Mouse (Mus musculus): ENCODE results near the gene Cyp2t4. TPM values are rescaled to one million over a fixed set of nuclear protein-coding genes. Genes with fewer than 3 reads are reported as not detected.

The Cyp2t4 gene
- polyA plus RNA-seq, 1 experiment from 2014 or later = not detected

GRCm38 (mm10) chr7:27124969-27125368 is 28.5 kb upstream of the Cyp2t4 start:
- no peaks in the 10 kb centered on the region for H3K4me1 ChIP-seq (ENCODE audit: control insufficient read depth, insufficient read depth, low read length)
- H3K4me2 ChIP-seq (replicated peaks; ENCODE audit: low read depth, low read length) = no peak overlapping the region
- ATAC-seq (ENCODE audit: insufficient number of reproducible peaks, insufficient read depth, low FRiP score, low read depth) = no peak
- no peaks in the 10 kb centered on the region for H3K36me3 ChIP-seq (ENCODE audit: control insufficient read depth, insufficient read depth, low read length)
- H3K27me3 ChIP-seq (ENCODE audit: control insufficient read depth, insufficient read depth, low read length) = no peaks in the 10 kb centered on the region
- no peak overlapping the region for H3K4me3 ChIP-seq (ENCODE audit: low read depth, low read length)
- H3K9me3 ChIP-seq (ENCODE audit: control insufficient read depth, low read depth, low read length) = no peaks in the 10 kb centered on the region
- H3K9ac ChIP-seq (replicated peaks; ENCODE audit: low read depth, low read length) = no peak overlapping the region
- WGBS = 83% methylated on average over 4 of the region's 4 CpGs
- H3K27ac ChIP-seq (ENCODE audit: low read length) = no peak overlapping the region

GRCm38 (mm10) chr7:27128162-27128561 is 25.4 kb upstream of the Cyp2t4 start:
- ATAC-seq (ENCODE audit: insufficient number of reproducible peaks, insufficient read depth, low FRiP score, low read depth) = peak; percentile 54; the same call in 1 of the 2 replicates
- 45% methylated on average over 3 of the region's 3 CpGs for WGBS
- Histone ChIP-seq H3K27ac (ENCODE audit: low read length) (no peak overlapping the region), H3K36me3 (ENCODE audit: control insufficient read depth, insufficient read depth, low read length) (no peaks in the 10 kb centered on the region), H3K4me3 (ENCODE audit: low read depth, low read length) (no peak overlapping the region), H3K4me1 (ENCODE audit: control insufficient read depth, insufficient read depth, low read length) (peaks cover 5% of the 10 kb centered on the region), H3K4me2 (replicated peaks; ENCODE audit: low read depth, low read length) (no peak overlapping the region), H3K9ac (replicated peaks; ENCODE audit: low read depth, low read length) (no peak overlapping the region), H3K9me3 (ENCODE audit: control insufficient read depth, low read depth, low read length) (no peaks in the 10 kb centered on the region), H3K27me3 (ENCODE audit: control insufficient read depth, insufficient read depth, low read length) (no peaks in the 10 kb centered on the region)

GRCm38 (mm10) chr7:27128946-27129345 is 24.6 kb upstream of the Cyp2t4 start:
- ATAC-seq (ENCODE audit: insufficient number of reproducible peaks, insufficient read depth, low FRiP score, low read depth) = no peak
- H3K4me3 ChIP-seq (ENCODE audit: low read depth, low read length) = no peak overlapping the region
- no peaks in the 10 kb centered on the region for H3K27me3 ChIP-seq (ENCODE audit: control insufficient read depth, insufficient read depth, low read length)
- WGBS = 58% methylated on average over 13 of the region's 13 CpGs
- no peaks in the 10 kb centered on the region for H3K36me3 ChIP-seq (ENCODE audit: control insufficient read depth, insufficient read depth, low read length)
- H3K9ac ChIP-seq (replicated peaks; ENCODE audit: low read depth, low read length) = no peak overlapping the region
- H3K9me3 ChIP-seq (ENCODE audit: control insufficient read depth, low read depth, low read length) = no peaks in the 10 kb centered on the region
- peaks cover 6% of the 10 kb centered on the region for H3K4me1 ChIP-seq (ENCODE audit: control insufficient read depth, insufficient read depth, low read length)
- no peak overlapping the region for H3K4me2 ChIP-seq (replicated peaks; ENCODE audit: low read depth, low read length)
- H3K27ac ChIP-seq (ENCODE audit: low read length) = no peak overlapping the region

GRCm38 (mm10) chr7:27129811-27130210 is 23.7 kb upstream of the Cyp2t4 start:
- no peak overlapping the region for H3K4me3 ChIP-seq (ENCODE audit: low read depth, low read length)
- no peaks in the 10 kb centered on the region for H3K36me3 ChIP-seq (ENCODE audit: control insufficient read depth, insufficient read depth, low read length)
- 86% methylated on average over 12 of the region's 12 CpGs for WGBS
- no peak for ATAC-seq (ENCODE audit: insufficient number of reproducible peaks, insufficient read depth, low FRiP score, low read depth)
- peaks cover 6% of the 10 kb centered on the region for H3K4me1 ChIP-seq (ENCODE audit: control insufficient read depth, insufficient read depth, low read length)
- H3K27ac ChIP-seq (ENCODE audit: low read length) = no peak overlapping the region
- no peak overlapping the region for H3K9ac ChIP-seq (replicated peaks; ENCODE audit: low read depth, low read length)
- no peaks in the 10 kb centered on the region for H3K27me3 ChIP-seq (ENCODE audit: control insufficient read depth, insufficient read depth, low read length)
- no peaks in the 10 kb centered on the region for H3K9me3 ChIP-seq (ENCODE audit: control insufficient read depth, low read depth, low read length)
- H3K4me2 ChIP-seq (replicated peaks; ENCODE audit: low read depth, low read length) = no peak overlapping the region

- Histone ChIP-seq H3K36me3 (ENCODE audit: control insufficient read depth, insufficient read depth, low read length) (no peaks in the 10 kb centered on the region), H3K4me2 (replicated peaks; ENCODE audit: low read depth, low read length) (no peak overlapping the region), H3K4me1 (ENCODE audit: control insufficient read depth, insufficient read depth, low read length) (peaks cover 6% of the 10 kb centered on the region), H3K27me3 (ENCODE audit: control insufficient read depth, insufficient read depth, low read length) (no peaks in the 10 kb centered on the region), H3K9me3 (ENCODE audit: control insufficient read depth, low read depth, low read length) (no peaks in the 10 kb centered on the region), H3K9ac (replicated peaks; ENCODE audit: low read depth, low read length) (no peak overlapping the region), H3K27ac (ENCODE audit: low read length) (no peak overlapping the region), H3K4me3 (ENCODE audit: low read depth, low read length) (no peak overlapping the region)
- no peak for ATAC-seq (ENCODE audit: insufficient number of reproducible peaks, insufficient read depth, low FRiP score, low read depth)
- 89% methylated on average over 22 of the region's 22 CpGs for WGBS
These were observed 22.8 kb upstream of the Cyp2t4 start for GRCm38 (mm10) chr7:27130521-27131370.

- Histone ChIP-seq H3K4me2 (replicated peaks; ENCODE audit: low read depth, low read length) (no peak overlapping the region), H3K27ac (ENCODE audit: low read length) (no peak overlapping the region), H3K9me3 (ENCODE audit: control insufficient read depth, low read depth, low read length) (no peaks in the 10 kb centered on the region), H3K4me3 (ENCODE audit: low read depth, low read length) (no peak overlapping the region), H3K27me3 (ENCODE audit: control insufficient read depth, insufficient read depth, low read length) (no peaks in the 10 kb centered on the region), H3K9ac (replicated peaks; ENCODE audit: low read depth, low read length) (no peak overlapping the region), H3K36me3 (ENCODE audit: control insufficient read depth, insufficient read depth, low read length) (no peaks in the 10 kb centered on the region), H3K4me1 (ENCODE audit: control insufficient read depth, insufficient read depth, low read length) (peaks cover 6% of the 10 kb centered on the region)
- 71% methylated on average over 2 of the region's 2 CpGs for WGBS
- no peak for ATAC-seq (ENCODE audit: insufficient number of reproducible peaks, insufficient read depth, low FRiP score, low read depth)
These were observed 22.1 kb upstream of the Cyp2t4 start for GRCm38 (mm10) chr7:27131387-27131786.

GRCm38 (mm10) chr7:27132588-27132987 is 20.9 kb upstream of the Cyp2t4 start:
- Histone ChIP-seq H3K4me1 (ENCODE audit: control insufficient read depth, insufficient read depth, low read length) (peaks cover 6% of the 10 kb centered on the region), H3K36me3 (ENCODE audit: control insufficient read depth, insufficient read depth, low read length) (no peaks in the 10 kb centered on the region), H3K27ac (ENCODE audit: low read length) (no peak overlapping the region), H3K27me3 (ENCODE audit: control insufficient read depth, insufficient read depth, low read length) (no peaks in the 10 kb centered on the region), H3K9ac (replicated peaks; ENCODE audit: low read depth, low read length) (no peak overlapping the region), H3K4me3 (ENCODE audit: low read depth, low read length) (no peak overlapping the region), H3K4me2 (replicated peaks; ENCODE audit: low read depth, low read length) (no peak overlapping the region), H3K9me3 (ENCODE audit: control insufficient read depth, low read depth, low read length) (no peaks in the 10 kb centered on the region)
- no peak for ATAC-seq (ENCODE audit: insufficient number of reproducible peaks, insufficient read depth, low FRiP score, low read depth)
- WGBS = 12% methylated on average over 10 of the region's 10 CpGs

- Histone ChIP-seq H3K4me3 (ENCODE audit: low read depth, low read length) (no peak overlapping the region), H3K27me3 (ENCODE audit: control insufficient read depth, insufficient read depth, low read length) (no peaks in the 10 kb centered on the region), H3K9me3 (ENCODE audit: control insufficient read depth, low read depth, low read length) (no peaks in the 10 kb centered on the region), H3K4me1 (ENCODE audit: control insufficient read depth, insufficient read depth, low read length) (peaks cover 6% of the 10 kb centered on the region), H3K27ac (ENCODE audit: low read length) (no peak overlapping the region), H3K36me3 (ENCODE audit: control insufficient read depth, insufficient read depth, low read length) (no peaks in the 10 kb centered on the region), H3K4me2 (replicated peaks; ENCODE audit: low read depth, low read length) (no peak overlapping the region), H3K9ac (replicated peaks; ENCODE audit: low read depth, low read length) (no peak overlapping the region)
- 51% methylated on average over 12 of the region's 12 CpGs for WGBS
- ATAC-seq (ENCODE audit: insufficient number of reproducible peaks, insufficient read depth, low FRiP score, low read depth) = no peak
These were observed 20.4 kb upstream of the Cyp2t4 start for GRCm38 (mm10) chr7:27133156-27133555.

GRCm38 (mm10) chr7:27133757-27134156 is 19.8 kb upstream of the Cyp2t4 start:
- H3K9ac ChIP-seq (replicated peaks; ENCODE audit: low read depth, low read length) = no peak overlapping the region
- peaks cover 6% of the 10 kb centered on the region for H3K4me1 ChIP-seq (ENCODE audit: control insufficient read depth, insufficient read depth, low read length)
- WGBS = 76% methylated on average over 4 of the region's 4 CpGs
- H3K4me3 ChIP-seq (ENCODE audit: low read depth, low read length) = no peak overlapping the region
- H3K27me3 ChIP-seq (ENCODE audit: control insufficient read depth, insufficient read depth, low read length) = no peaks in the 10 kb centered on the region
- no peaks in the 10 kb centered on the region for H3K9me3 ChIP-seq (ENCODE audit: control insufficient read depth, low read depth, low read length)
- no peaks in the 10 kb centered on the region for H3K36me3 ChIP-seq (ENCODE audit: control insufficient read depth, insufficient read depth, low read length)
- no peak overlapping the region for H3K4me2 ChIP-seq (replicated peaks; ENCODE audit: low read depth, low read length)
- H3K27ac ChIP-seq (ENCODE audit: low read length) = no peak overlapping the region
- ATAC-seq (ENCODE audit: insufficient number of reproducible peaks, insufficient read depth, low FRiP score, low read depth) = no peak

Measured in stomach, embryonic 14.5 days (tissue).